In genomic region chr15:84453091-84453490, GRCm38 (mm10) we compare ENCODE assay signal across 28 mouse cellular contexts.
"Had no signal": no experiment of that assay in that cellular context is flagged by ENCODE, and none has a peak within 500 bp of the region (broad histone marks: within the 10 kb centered on the region; RNA-seq: fewer than 3 reads in every experiment).

No protein-coding gene starts in this region.

- H3K27ac ChIP-seq: heart, adult 2 months; heart, embryonic 13.5 days; heart, embryonic 15.5 days; hindbrain, embryonic 13.5 days; hindbrain, embryonic 15.5 days; hindbrain, postnatal 0 days; layer of hippocampus, adult 2 months; left cerebral cortex, adult 2 months; limb, embryonic 10.5 days; limb, embryonic 12.5 days; liver, embryonic 13.5 days; liver, embryonic 15.5 days had no signal

- H3K9ac ChIP-seq: heart, embryonic 13.5 days; heart, embryonic 15.5 days; hindbrain, embryonic 13.5 days; hindbrain, embryonic 15.5 days; limb, embryonic 12.5 days; liver, embryonic 13.5 days; liver, embryonic 15.5 days; liver, postnatal 0 days had no signal

- H3K4me3 ChIP-seq: heart, adult 2 months; heart, embryonic 13.5 days; heart, embryonic 15.5 days; hindbrain, embryonic 13.5 days; hindbrain, embryonic 15.5 days; layer of hippocampus, adult 2 months; left cerebral cortex, adult 2 months; limb, embryonic 10.5 days; limb, embryonic 12.5 days; liver, embryonic 13.5 days; liver, embryonic 15.5 days had no signal

- ATAC-seq: hindbrain, postnatal 0 days; intestine, embryonic 16.5 days; liver, postnatal 0 days had no signal

- H3K9me3 ChIP-seq: heart, embryonic 15.5 days; hindbrain, embryonic 13.5 days; hindbrain, embryonic 15.5 days; limb, embryonic 10.5 days; liver, embryonic 13.5 days; liver, embryonic 15.5 days had no signal

- H3K4me2 ChIP-seq: heart, embryonic 11.5 days; heart, embryonic 13.5 days; heart, embryonic 15.5 days; hindbrain, embryonic 13.5 days; hindbrain, embryonic 15.5 days; limb, embryonic 12.5 days; liver, embryonic 11.5 days; liver, embryonic 13.5 days; liver, embryonic 15.5 days had no signal

- DNase-seq: gastrocnemius, postnatal 14 days; gastrocnemius, postnatal 36 days; heart, adult 11 months; heart, adult 2 months; heart, postnatal 14 days; heart, postnatal 36 days; kidney, adult 18-20 months; kidney, adult 8-10 months; kidney, postnatal 10 days; kidney, postnatal 25 days; kidney, postnatal 4 days; layer of hippocampus, postnatal 36 days; liver; liver, embryonic 13.5 days; liver, postnatal 0 days had no signal

- H3K36me3 ChIP-seq: heart, embryonic 13.5 days; heart, embryonic 15.5 days; hindbrain, embryonic 13.5 days; hindbrain, embryonic 15.5 days; limb, embryonic 10.5 days; limb, embryonic 12.5 days; liver, embryonic 13.5 days; liver, embryonic 15.5 days had no signal
